Mouse (Mus musculus): ENCODE results near the gene Pigh. TPM values are rescaled to one million over a fixed set of nuclear protein-coding genes. Genes with fewer than 3 reads are reported as not detected.

The Pigh gene
- 35.6 and 36.6 TPM in 2 replicates for polyA plus RNA-seq (2015; fragmentation: Nextera tagmentation; extraction: Ambion mirVana)

GRCm38 (mm10) chr12:79089182-79089812, at the start of gene Pigh:
Gene Pigh, minus strand, starts transcription at chr12:79089651.
- no peaks in the 10 kb centered on the region for H3K36me3 ChIP-seq (ENCODE audit: insufficient read depth, low read length)
- peak; percentile 99 for ATAC-seq (ENCODE audit: low FRiP score, low TSS enrichment)
- H3K27me3 ChIP-seq (ENCODE audit: insufficient read depth, low read length): no peaks in the 10 kb centered on the region
- under 1% methylated on average over 53 of the region's 53 CpGs for WGBS
- H3K4me1 ChIP-seq (ENCODE audit: insufficient read depth, low read length): no peaks in the 10 kb centered on the region
- no peaks in the 10 kb centered on the region for H3K9me3 ChIP-seq (ENCODE audit: low read length)
- peak within 1 kb of the TSS; percentile 26; the same call in 1 of the 2 replicates for H3K27ac ChIP-seq (ENCODE audit: low read length)
- H3K4me2 ChIP-seq (replicated peaks; ENCODE audit: low read depth, low read length): peak within 1 kb of the TSS; percentile 60
- peak within 1 kb of the TSS; percentile 91 for H3K4me3 ChIP-seq (ENCODE audit: low read length)
- H3K9ac ChIP-seq (replicated peaks; ENCODE audit: low read length): peak within 1 kb of the TSS; percentile 92

GRCm38 (mm10) chr12:79138999-79139398, 49.5 kb upstream of the Pigh start:
- peaks cover 6% of the 10 kb centered on the region for H3K4me1 ChIP-seq (ENCODE audit: insufficient read depth, low read length)
- H3K4me2 ChIP-seq (replicated peaks; ENCODE audit: low read depth, low read length): no peak overlapping the region
- H3K9me3 ChIP-seq (ENCODE audit: low read length): no peaks in the 10 kb centered on the region
- H3K27ac ChIP-seq (ENCODE audit: low read length): no peak overlapping the region
- H3K9ac ChIP-seq (replicated peaks; ENCODE audit: low read length): no peak overlapping the region
- no peak overlapping the region for H3K4me3 ChIP-seq (ENCODE audit: low read length)
- no peaks in the 10 kb centered on the region for H3K27me3 ChIP-seq (ENCODE audit: insufficient read depth, low read length)
- no peaks in the 10 kb centered on the region for H3K36me3 ChIP-seq (ENCODE audit: insufficient read depth, low read length)
- no peak for ATAC-seq (ENCODE audit: low FRiP score, low TSS enrichment)

- Histone ChIP-seq H3K4me3 (ENCODE audit: low read length) (no peak overlapping the region), H3K9ac (replicated peaks; ENCODE audit: low read length) (no peak overlapping the region), H3K36me3 (ENCODE audit: insufficient read depth, low read length) (no peaks in the 10 kb centered on the region), H3K27ac (ENCODE audit: low read length) (no peak overlapping the region), H3K27me3 (ENCODE audit: insufficient read depth, low read length) (peaks cover 15% of the 10 kb centered on the region), H3K4me1 (ENCODE audit: insufficient read depth, low read length) (peaks cover 6% of the 10 kb centered on the region), H3K9me3 (ENCODE audit: low read length) (no peaks in the 10 kb centered on the region), H3K4me2 (replicated peaks; ENCODE audit: low read depth, low read length) (no peak overlapping the region)
- ATAC-seq (ENCODE audit: low FRiP score, low TSS enrichment): no peak
- 69% methylated on average over 7 of the region's 7 CpGs for WGBS
Observed at GRCm38 (mm10) chr12:79136949-79137348, 47.5 kb upstream of the Pigh start.

GRCm38 (mm10) chr12:79135105-79135504, 45.7 kb upstream of the Pigh start:
- H3K4me3 ChIP-seq (ENCODE audit: low read length): no peak overlapping the region

GRCm38 (mm10) chr12:79134676-79135075, 45.2 kb upstream of the Pigh start:
- 41% methylated on average over 8 of the region's 8 CpGs for WGBS
- H3K36me3 ChIP-seq (ENCODE audit: insufficient read depth, low read length): no peaks in the 10 kb centered on the region

More at GRCm38 (mm10) chr12:79135105-79135504, 45.7 kb upstream of the Pigh start:
- WGBS: 30% methylated on average over 4 of the region's 4 CpGs
- Histone ChIP-seq H3K27ac (ENCODE audit: low read length) (no peak overlapping the region), H3K9ac (replicated peaks; ENCODE audit: low read length) (no peak overlapping the region), H3K27me3 (ENCODE audit: insufficient read depth, low read length) (peaks cover 33% of the 10 kb centered on the region), H3K36me3 (ENCODE audit: insufficient read depth, low read length) (no peaks in the 10 kb centered on the region), H3K4me1 (ENCODE audit: insufficient read depth, low read length) (peaks cover 13% of the 10 kb centered on the region), H3K9me3 (ENCODE audit: low read length) (no peaks in the 10 kb centered on the region), H3K4me2 (replicated peaks; ENCODE audit: low read depth, low read length) (0 out of 2 replicates have a peak overlapping the region, but pooled peaks have one; percentile 11)
- no peak for ATAC-seq (ENCODE audit: low FRiP score, low TSS enrichment)

GRCm38 (mm10) chr12:79131706-79132460, 42.4 kb upstream of the Pigh start:
- H3K27ac ChIP-seq (ENCODE audit: low read length): no peak overlapping the region

More at GRCm38 (mm10) chr12:79134676-79135075, 45.2 kb upstream of the Pigh start:
- Histone ChIP-seq H3K4me2 (replicated peaks; ENCODE audit: low read depth, low read length) (0 out of 2 replicates have a peak overlapping the region, but pooled peaks have one; percentile 11), H3K27me3 (ENCODE audit: insufficient read depth, low read length) (peaks cover 33% of the 10 kb centered on the region), H3K4me3 (ENCODE audit: low read length) (no peak overlapping the region), H3K9me3 (ENCODE audit: low read length) (no peaks in the 10 kb centered on the region), H3K9ac (replicated peaks; ENCODE audit: low read length) (no peak overlapping the region), H3K4me1 (ENCODE audit: insufficient read depth, low read length) (peaks cover 13% of the 10 kb centered on the region), H3K27ac (ENCODE audit: low read length) (no peak overlapping the region)
- no peak for ATAC-seq (ENCODE audit: low FRiP score, low TSS enrichment)

GRCm38 (mm10) chr12:79131178-79131675, 41.8 kb upstream of the Pigh start:
- H3K4me3 ChIP-seq (ENCODE audit: low read length): peak overlapping the region; percentile 50
- H3K4me2 ChIP-seq (replicated peaks; ENCODE audit: low read depth, low read length): peak overlapping the region; percentile 77
- H3K9me3 ChIP-seq (ENCODE audit: low read length): no peaks in the 10 kb centered on the region
- peaks cover 13% of the 10 kb centered on the region for H3K4me1 ChIP-seq (ENCODE audit: insufficient read depth, low read length)
- 1% methylated on average over 22 of the region's 22 CpGs for WGBS
- H3K27ac ChIP-seq (ENCODE audit: low read length): no peak overlapping the region
- ATAC-seq (ENCODE audit: low FRiP score, low TSS enrichment): no peak
- peaks cover 33% of the 10 kb centered on the region for H3K27me3 ChIP-seq (ENCODE audit: insufficient read depth, low read length)
- peak overlapping the region; percentile 53 for H3K9ac ChIP-seq (replicated peaks; ENCODE audit: low read length)
- no peaks in the 10 kb centered on the region for H3K36me3 ChIP-seq (ENCODE audit: insufficient read depth, low read length)

More at GRCm38 (mm10) chr12:79131706-79132460, 42.4 kb upstream of the Pigh start:
- Histone ChIP-seq H3K9me3 (ENCODE audit: low read length) (no peaks in the 10 kb centered on the region), H3K4me3 (ENCODE audit: low read length) (peak overlapping the region; percentile 50), H3K4me2 (replicated peaks; ENCODE audit: low read depth, low read length) (peak overlapping the region; percentile 77), H3K36me3 (ENCODE audit: insufficient read depth, low read length) (no peaks in the 10 kb centered on the region), H3K9ac (replicated peaks; ENCODE audit: low read length) (peak overlapping the region; percentile 53; the same call in 1 of the 2 replicates), H3K4me1 (ENCODE audit: insufficient read depth, low read length) (peaks cover 13% of the 10 kb centered on the region), H3K27me3 (ENCODE audit: insufficient read depth, low read length) (peaks cover 33% of the 10 kb centered on the region)
- ATAC-seq (ENCODE audit: low FRiP score, low TSS enrichment): no peak
- 29% methylated on average over 5 of the region's 5 CpGs for WGBS

- H3K4me3 ChIP-seq (ENCODE audit: low read length): peak within 1 kb of the TSS; percentile 50
- peak; percentile 97 for ATAC-seq (ENCODE audit: low FRiP score, low TSS enrichment)
- peaks cover 13% of the 10 kb centered on the region for H3K4me1 ChIP-seq (ENCODE audit: insufficient read depth, low read length)
- peak within 1 kb of the TSS; percentile 77 for H3K4me2 ChIP-seq (replicated peaks; ENCODE audit: low read depth, low read length)
- no peak within 1 kb of the TSS for H3K27ac ChIP-seq (ENCODE audit: low read length)
- no peaks in the 10 kb centered on the region for H3K9me3 ChIP-seq (ENCODE audit: low read length)
- under 1% methylated on average over 47 of the region's 47 CpGs for WGBS
- no peaks in the 10 kb centered on the region for H3K36me3 ChIP-seq (ENCODE audit: insufficient read depth, low read length)
- peaks cover 33% of the 10 kb centered on the region for H3K27me3 ChIP-seq (ENCODE audit: insufficient read depth, low read length)
- peak within 1 kb of the TSS; percentile 53 for H3K9ac ChIP-seq (replicated peaks; ENCODE audit: low read length)
Observed at GRCm38 (mm10) chr12:79130299-79131177, 41.1 kb upstream of the Pigh start, which contains the start of gene Arg2. Gene Arg2, plus strand, starts transcription at chr12:79130777.

- Histone ChIP-seq H3K4me2 (replicated peaks; ENCODE audit: low read depth, low read length) (no peak overlapping the region), H3K27ac (ENCODE audit: low read length) (no peak overlapping the region), H3K27me3 (ENCODE audit: insufficient read depth, low read length) (no peaks in the 10 kb centered on the region), H3K9ac (replicated peaks; ENCODE audit: low read length) (no peak overlapping the region), H3K9me3 (ENCODE audit: low read length) (no peaks in the 10 kb centered on the region), H3K4me1 (ENCODE audit: insufficient read depth, low read length) (no peaks in the 10 kb centered on the region), H3K36me3 (ENCODE audit: insufficient read depth, low read length) (no peaks in the 10 kb centered on the region), H3K4me3 (ENCODE audit: low read length) (no peak overlapping the region)
- ATAC-seq (ENCODE audit: low FRiP score, low TSS enrichment): no peak
- 32% methylated on average over 3 of the region's 3 CpGs for WGBS
Observed at GRCm38 (mm10) chr12:79122820-79123219, 33.4 kb upstream of the Pigh start.
